Mouse (Mus musculus) monocyte, adult 2 months (primary cell): ENCODE measurements at regions not wholly inside any gene's neighbourhood (a gene's known extent, or its start where the extent isn't known, plus 50 kb on each side); places are given as distances from the start of the nearest gene placed in this dataset.

Experiments used
- DNase-seq, 2 experiments: peaks; one replicate each; pipeline ENCODE4 v3.0.0; 2022; ENCODE audit warnings: low spot score in 2 of 2, low read depth in 1 of 2

DNA sequence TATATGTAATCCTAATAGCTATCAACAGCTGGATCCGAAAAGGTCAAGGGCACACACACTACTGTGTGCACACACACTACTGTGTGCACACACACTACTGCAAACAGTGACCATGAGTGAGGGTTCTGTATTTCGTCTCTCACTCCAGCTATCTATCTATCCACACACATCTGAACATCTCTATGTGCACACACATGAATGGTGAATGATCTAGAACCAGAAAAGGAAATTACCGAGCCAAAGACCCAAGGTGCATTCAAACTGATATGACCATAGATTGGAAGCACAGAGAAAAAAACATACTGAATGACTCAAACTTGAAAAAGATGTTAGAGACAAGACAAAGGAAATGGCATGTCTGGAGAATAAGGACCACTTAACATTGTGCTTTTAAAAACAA is 166.8 kb upstream of the Map3k1 start:
- no peak for DNase-seq

DNA sequence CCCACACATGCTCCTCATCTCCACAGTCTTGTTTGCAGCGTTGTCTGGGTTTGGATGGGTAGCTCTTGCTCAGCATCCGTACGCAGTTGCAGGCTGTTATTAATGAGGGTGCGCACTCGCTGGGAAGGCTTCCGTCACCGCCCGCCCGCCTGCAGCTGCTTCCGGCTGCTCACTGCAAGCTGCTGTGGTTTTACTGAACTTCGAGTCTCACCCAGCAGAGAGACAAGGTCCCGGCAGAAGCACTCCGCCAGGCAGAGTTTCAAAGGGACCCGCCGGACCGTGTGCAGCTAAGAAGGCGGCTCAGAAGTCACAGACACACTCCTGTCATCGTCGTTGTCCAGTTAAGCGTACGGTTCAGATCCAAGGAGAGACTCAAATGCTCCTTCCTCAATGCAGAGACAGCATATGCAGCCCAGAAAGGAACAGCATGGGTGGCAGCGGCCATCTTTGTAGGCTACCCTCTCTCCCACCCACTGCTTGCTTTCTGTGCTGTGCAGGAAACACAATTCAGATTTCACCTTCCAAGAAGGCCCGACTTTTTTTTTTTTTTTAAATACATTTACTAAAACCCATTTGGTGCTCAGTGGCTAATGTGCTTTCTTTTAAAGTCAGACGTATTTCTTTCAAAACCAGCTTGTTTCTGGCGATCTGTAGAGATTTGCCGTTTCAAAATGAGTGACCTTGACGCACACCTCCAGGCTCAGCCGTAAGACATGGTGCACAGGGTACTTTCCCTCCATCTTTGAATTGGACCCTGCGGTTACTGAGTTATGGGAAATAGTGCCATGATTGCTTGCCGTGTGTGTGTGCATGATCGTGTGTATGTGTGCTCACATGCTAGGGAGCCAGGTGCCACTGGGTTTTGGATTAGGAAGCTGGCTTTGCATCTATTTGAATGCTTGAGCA is 169.2 kb upstream of the Map3k1 start:
- DNase-seq: no peak

DNA sequence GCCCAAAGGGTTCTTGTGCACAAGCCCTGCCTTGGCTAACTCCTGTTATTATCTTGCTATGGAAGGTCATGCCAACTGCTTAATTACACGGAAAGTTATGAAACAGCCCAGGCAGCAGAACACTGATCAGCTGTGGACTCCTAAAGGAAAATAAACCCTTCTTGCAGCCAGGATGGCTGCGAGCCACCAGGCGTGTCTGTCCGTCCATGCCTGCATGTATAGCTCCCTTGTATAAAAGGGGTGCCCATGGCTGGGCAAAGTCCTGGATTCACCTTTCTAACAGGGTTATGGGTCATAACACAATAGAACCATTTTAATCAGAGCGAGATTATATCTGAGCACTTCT is 169.9 kb upstream of the Map3k1 start:
- DNase-seq: no peak

DNA sequence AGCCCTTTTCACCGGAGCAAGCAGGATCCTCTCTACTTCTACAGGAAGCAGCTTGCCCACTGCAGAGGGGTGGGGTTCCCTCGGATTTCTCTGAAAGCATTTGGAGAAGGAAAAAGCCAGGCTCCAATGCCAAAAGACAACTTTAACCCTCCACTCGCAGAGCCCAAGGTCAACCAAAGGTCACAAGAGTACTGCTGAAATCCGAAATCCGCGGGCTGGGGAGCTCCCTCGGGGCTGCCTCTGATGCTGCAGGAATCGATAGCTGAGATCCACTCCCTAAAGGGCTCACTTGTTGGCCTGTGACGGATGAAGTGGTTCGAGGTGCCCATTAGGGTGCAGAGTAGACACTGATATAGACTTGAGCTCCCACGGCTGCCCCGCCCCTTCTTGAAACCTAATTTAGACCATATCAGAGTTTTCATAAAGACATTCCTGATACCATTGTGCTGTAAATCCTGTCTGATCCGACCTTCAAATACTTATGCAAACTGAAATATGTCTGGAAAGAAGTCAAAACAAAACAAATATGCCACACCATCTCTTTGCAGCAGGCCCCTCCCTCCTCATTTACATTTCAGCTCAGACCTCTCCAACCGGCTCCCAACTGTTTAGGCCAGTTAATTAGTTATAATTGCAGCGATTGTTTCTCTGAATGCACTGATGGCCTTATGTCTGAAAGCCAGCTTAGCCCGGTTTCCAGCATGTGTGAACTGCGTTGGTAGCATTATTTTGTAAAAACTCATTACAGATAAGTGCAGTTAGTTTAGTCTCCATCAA is 170.8 kb upstream of the Map3k1 start:
- DNase-seq: no peak

DNA sequence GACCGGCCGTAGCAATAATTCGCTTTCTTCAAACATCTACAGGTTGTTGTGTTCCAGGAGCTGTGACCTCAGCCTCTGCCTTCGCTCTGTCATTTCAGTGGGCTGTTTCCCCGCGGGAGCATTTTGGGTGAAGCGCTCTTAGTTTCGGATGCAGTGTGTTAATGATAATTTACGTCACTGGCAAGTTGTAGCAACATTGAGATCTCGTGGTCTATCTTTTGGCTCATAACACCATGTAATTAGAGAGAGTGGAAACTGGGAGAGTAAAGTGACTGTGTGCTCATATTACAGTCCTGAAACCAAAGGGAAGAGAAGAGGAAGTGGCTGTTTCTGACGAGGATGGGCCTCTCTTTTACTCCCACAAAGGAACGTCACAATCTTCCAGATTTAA is 171.4 kb upstream of the Map3k1 start:
- DNase-seq: peak in 1 of 2 experiments; percentile 55

DNA sequence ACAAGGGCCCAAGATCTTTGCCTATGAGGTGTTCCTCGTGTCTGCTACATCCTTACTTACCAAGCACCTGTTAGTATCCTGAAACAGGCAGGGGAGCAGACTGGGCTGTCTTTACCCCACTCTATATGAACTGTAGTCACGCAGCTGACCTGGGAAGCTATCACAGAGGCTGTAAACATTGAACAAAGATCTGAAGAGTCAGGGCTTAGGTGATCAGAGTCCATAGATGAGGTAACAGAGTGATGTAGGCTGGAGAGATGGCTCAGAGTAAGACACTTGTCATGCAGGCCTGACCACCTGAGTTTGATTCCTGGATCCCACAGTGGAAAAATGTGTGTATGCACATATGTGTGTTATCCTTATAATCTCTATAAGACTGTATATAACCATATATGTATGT is 172.3 kb upstream of the Map3k1 start:
- no peak for DNase-seq

DNA sequence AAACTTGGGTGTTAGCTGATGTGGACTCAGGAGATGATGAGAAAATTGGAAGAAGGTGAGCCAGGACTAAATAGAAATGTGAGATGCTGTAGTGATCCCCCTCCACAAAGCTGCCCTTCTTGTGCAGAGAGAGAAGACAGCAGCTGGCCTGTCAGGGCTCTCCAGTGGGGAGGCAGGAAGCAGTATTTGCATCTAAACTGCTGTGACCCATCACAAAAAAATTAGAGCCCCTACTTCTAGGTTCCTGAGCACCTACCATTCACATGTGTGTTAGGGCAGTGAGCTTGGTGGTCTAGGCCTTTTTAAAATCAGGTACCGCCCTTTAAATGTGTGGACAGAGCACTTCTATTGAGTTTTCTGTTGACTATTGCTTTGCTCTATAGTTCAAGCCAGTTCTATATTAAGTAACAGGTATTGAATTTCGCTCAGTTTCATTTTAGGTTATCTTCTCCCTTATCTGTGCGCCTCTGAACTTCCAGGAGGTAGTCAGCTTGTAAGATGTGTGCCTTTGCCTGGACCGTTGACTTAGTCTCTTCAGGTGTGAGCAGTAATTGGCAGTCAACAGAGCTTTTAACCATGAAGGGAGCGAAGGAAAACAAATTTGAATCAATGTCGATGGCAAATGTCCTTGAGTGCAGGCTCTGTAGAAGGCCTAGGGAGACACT is 174.1 kb upstream of the Map3k1 start:
- DNase-seq: no peak

DNA sequence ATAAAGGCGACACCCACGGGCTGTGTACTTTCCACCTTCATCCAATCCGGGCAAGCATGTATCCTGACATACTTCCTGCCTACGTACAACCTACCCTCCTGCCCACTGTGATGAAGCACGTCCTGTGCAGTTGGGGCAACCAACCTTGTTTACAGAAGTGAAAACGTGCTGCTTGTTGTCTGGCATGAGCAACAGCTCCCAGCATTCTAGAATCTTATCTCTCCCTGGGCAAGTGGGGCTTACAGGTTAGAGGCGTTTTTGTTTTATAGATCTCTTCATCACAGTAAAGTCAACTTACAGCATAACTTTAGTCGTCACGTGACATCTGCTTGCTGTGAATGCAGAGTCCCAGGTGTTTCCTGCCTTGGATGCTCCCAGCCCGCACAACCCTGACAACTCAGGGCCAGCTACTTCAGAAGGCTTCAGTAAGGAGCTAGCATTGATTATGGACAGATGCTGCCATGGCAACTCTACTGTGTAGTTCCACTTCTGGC is 175.3 kb upstream of the Map3k1 start:
- peak in 1 of 2 experiments; percentile 27 for DNase-seq

DNA sequence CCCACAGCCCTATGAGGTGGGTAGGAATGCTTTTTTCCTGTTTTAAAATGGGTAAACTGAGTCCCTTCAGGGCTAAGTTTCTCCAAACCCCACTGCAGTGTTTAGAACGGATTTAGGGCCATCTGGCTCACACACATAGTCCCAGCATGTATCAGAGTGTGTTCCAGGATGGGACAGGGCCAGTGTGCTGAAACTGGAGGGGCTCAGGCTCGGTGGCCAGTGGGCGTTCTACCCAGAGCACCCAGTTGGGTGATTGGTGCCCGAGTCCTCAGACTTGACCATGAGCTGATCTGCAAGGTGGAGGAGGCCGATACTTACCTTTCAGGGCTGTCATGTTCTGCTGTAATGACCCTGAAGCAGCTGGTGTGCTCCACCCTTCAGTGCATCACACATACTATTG is 176.6 kb upstream of the Map3k1 start:
- DNase-seq: no peak

DNA sequence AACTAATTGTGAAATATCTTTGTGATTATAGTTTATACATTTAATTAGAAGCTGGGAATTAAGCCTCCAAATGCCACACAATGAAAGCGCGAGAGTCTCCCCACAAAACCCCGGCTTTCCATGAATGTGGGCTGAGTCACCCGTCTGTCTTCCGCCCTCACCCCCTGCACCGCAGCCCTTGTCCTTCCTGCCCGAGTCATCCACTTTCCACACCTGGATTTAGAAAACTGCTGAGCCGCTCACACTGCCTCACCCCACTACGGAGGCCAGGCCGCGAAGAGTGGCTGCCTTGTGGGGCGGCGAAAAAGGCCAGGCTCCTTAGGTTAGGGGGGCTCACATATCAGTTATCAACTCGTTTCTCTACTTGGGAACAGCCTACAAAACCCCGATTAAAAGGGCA is 177.9 kb upstream of the Map3k1 start:
- no peak for DNase-seq

DNA sequence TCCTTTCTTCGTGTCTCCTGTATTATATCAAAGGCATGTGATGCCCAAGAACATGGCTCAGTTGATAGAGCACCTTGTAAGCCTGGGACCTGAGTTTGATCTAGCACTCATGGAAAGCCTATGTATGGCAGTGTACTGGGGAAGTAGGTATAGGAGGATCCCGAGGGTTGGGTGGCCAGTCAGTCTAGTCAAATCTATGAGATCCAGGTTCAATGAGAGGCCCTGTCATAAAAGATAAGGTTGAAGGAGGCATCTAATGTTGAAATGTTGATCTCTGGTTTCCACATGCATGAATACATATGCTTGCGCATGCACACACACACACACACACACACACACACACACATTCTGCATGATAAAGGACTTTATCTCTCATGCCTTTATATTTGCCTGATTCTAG is 178.6 kb upstream of the Map3k1 start:
- no peak for DNase-seq

DNA sequence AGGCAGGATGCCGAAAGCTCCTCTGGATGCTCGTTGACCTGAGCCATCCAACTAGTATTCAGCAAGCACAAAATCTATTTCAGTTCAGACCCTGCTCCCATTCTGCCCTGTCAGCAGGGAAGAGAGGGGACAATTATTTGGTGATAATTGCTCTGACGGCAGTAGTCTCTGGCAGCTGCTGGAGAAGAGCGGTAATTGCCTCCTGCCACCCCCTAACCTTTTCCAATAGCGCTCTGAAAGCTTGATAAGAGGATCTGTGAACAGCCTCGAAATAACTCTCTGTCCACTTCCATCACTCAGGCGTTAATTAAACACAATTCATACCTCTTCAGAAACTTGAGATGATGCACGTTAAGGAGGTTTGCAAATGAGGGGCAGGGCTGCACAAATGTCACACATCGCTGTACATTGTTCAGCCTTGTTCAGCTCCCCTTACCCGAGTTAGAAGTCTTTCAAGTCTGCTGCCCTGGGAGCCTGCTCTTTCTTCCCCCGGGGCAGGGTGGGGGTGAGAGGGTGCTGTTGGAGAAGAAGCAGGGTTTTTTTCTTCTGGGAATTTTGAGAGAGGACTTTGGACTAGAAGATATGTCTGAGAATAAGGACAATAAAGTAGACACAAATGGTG is 182.2 kb upstream of the Map3k1 start:
- no peak for DNase-seq

DNA sequence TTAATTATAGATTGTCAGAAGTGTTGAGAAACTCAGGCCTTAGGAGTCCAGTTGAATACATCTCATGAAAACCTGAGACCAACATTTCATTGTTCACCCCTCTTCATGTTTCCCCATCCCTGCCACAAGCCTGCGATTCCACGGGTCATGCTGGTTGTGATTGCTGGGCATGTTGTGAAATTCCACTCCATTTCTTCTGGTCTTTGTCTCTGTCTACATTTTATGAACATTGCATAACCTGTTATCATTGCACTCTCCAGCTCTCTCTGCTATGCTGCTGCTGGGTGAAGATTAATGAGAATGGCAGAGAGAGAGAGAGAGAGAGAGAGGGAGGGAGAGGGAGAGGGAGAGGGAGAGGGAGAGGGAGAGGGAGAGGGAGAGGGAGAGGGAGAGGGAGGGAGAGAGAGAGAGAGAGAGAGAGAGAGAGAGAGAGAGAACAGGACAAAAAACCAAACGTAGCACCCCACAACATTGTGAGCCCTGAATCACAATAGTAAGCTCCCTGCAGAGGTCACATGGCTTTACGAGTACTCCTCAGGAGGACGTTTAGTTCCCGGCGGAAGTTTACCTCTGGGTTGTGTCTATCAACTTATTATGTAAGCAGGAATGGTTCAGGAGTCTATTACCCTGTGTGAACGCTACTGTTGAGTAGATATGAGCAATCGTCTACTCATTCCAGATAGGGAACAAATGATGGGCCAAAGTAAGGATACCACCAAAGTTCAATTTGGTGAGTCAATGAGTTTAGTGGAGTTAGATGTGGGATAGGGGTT is 183.5 kb upstream of the Map3k1 start:
- no peak for DNase-seq

DNA sequence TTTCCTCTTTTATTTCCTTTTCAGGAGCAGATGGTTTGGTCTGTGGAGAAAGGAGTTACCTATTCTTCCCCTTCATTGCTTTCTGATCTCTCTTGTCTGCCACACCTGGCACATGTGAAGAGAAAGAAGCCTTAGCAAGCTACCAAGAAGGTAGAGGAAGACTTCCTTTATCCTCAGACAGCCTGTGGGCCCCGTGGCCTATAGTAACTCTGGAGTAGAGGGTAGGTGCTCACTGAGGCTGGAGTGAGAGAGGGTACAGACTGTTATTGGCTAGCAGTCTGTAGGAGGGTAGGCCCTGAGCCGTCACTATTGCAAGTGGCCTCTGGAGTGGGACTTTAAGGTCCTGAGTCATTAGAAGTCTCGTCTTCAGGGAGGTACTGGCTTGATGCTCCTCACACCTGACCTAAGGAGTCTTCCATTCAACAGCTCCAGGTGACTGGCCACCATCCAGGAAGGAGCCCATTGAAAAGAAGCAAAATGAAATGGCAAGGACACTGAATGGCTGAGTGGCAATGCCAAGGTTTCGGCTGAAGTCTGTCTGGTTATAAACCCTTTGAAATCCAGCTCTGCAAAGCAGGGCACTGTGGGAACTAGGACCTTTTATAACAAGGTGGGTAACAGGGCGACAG is 186.2 kb upstream of the Map3k1 start:
- DNase-seq: no peak

DNA sequence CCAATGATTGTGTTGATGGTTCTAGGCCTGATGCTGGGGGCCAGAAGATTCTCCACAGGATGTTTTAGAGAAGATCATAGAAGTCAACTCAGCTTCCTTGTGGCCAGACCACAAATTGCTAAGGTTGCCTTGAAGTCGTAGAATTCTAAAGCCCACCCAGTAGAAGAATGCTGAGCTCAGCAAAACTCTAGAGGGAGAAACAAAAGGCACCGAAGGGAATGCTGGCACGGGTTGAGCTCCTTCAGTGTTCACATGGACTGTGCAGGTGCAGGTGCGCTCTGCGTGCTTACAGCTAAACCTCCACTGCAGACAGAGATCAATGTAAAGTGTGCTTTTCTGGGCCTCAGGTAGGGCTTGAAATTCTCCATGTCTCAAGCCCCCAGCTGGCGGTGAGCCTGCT is 186.9 kb upstream of the Map3k1 start:
- DNase-seq: no peak

DNA sequence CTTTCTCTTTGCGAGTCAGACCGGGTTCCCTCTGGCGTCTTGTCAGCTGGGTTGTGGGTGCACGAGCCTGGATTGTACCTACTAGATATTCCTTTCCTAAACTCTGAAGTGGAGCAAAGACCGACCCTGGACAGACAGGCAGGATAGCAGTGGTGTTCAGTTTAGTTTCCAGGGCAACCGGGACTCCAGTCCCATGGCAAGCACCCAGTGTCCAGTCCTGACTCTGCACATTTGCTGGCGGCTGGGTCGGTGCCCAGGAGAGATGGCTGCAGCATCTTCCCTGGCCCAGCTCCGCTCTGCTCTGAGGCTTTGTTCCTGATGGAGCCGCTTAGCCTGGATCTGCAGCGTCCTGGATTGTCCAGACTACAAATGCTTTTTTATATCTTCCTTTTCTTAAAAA is 188.1 kb upstream of the Map3k1 start:
- DNase-seq: no peak

DNA sequence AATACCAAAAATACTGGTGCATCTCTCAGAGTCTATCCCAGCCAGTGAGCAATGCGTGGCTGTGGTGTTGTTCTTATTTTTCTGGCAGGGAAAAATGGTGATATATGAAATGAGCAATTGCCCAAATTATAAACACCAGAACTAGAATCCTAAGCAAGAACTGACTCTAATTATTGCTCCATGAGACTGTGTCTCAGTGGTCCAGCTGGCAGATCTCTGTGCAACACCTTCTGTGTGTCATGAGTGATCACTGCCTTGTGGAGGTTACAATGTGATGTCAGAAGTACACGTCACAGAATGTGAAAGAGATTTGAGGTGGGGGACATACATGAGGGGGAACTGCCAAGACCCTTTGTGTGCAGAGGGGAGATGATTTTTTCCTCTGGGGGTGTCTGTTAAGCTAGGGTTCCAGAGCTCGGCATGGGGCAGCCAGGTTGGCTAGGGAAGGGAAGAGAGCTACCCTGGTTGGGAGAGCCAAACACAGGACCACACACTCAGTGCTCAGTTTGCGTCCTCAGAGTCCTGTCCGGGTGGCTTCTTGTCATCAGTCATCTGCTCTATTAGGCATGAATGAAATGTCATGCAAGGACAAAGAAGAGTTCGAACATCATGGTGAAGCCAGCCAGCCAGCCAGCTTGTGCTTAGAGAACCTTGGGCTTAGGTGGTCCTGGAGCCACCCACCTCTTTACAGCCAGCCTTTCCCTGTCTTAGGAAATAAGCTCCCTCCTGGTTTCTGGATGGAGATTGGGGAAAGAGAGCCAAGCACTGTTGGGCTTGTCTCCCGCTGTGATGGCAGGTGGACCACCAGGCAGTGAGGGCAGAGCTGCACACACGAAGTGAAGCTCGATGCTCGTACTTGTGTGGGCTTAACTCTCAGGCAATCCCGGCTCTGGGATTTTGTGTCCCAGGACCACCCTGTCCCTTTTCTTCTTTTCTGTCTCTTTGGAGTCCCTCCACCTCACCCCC is 189.5 kb upstream of the Map3k1 start:
- DNase-seq: no peak

DNA sequence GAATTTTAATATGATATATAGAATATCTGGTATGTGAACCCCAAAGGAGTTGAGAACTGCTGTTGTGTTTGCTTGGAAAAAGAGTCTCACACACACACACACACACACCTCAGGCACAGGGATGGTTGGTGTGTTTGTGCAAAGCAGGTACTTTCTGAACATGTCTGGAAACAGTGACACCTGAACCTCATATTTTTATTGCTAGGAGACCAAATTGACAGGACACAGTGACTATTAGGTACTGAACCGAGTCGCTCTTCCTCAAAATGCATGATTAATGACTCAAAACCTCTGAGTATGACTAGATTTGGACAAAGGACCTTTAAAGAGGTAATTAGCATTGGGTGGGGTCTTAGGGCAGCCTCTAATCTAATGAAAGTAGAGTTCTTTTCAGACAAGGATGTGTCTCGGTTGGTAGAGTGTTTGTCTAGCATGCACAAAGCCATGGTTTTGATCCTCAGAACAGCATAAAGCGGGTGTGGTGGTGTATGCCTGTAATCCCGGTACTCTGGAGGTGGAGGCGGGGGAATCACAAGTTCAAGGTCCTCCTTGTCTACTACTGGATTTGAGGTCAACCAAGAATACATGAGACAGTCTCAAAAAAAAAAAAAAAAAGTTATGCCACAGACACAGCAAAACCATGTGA is 191.0 kb upstream of the Map3k1 start:
- DNase-seq: no peak

DNA sequence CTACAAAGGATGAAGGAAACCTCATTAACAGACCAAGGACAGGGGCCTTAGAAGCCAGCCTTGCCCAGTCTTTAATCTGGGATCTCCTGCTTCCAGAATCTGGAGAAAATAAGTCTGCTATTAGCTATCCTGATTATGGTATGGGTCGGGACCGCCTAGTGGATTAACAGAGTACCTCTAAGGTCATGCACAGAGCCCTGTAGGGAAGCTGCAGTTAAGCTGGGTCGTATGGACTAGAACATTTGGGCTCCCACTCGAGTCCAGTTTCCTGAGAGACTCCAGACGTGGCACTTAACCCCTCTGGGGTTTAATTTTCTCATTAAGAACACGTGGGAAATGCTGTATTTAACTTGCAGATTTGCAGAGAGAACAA is 191.5 kb upstream of the Map3k1 start:
- no peak for DNase-seq
